In the genomic region with DNA sequence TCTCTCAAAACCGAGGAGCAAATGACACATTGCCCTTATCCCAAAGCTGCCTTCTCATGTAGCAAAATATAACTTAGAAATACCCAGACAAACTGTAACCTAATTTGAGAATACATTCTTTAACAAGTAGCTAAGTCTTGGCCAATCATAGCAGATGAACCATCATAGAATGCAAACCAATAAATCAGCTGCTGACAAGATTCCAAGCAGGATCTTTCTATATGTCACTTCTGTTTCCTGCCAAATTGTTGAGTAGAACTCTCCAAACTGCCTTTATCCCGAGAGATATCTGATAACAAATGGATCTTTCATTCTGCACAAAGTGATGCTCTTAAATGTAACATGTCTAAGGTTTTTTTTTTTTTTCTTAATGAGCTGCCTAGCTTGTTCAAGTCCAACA, we compare ENCODE assay signal across 14 mouse cellular contexts. TPM values are rescaled to one million over a fixed set of nuclear protein-coding genes. Genes with fewer than 3 reads are reported as not detected.
DNase-seq lines count a peak whose midpoint lies in the region; ATAC-seq and TF ChIP-seq lines count a peak whose summit lies in the region.
"Had no signal": no experiment of that assay in that cellular context is flagged by ENCODE, and none has a peak within 500 bp of the region (broad histone marks: within the 10 kb centered on the region; RNA-seq: fewer than 3 reads in every experiment).

No protein-coding gene starts in this region.

- no peak overlapping the region for H3K9ac ChIP-seq in lung, embryonic 16.5 days (ENCODE audit: low read length)
- H3K9ac ChIP-seq in intestine, embryonic 16.5 days (ENCODE audit: low read depth, low read length) = no peak overlapping the region
- H3K9ac ChIP-seq in stomach, embryonic 16.5 days (ENCODE audit: low read length) = no peak overlapping the region
- H3K9ac ChIP-seq: midbrain, embryonic 12.5 days had no signal

- peak overlapping the region; percentile 64 for H3K27ac ChIP-seq in kidney, adult 2 months (ENCODE audit: insufficient read depth, low read depth, low read length)
- peak overlapping the region; percentile 75 for H3K27ac ChIP-seq in lung, embryonic 16.5 days (ENCODE audit: low read length)
- H3K27ac ChIP-seq in intestine, embryonic 16.5 days (ENCODE audit: low read length) = peak overlapping the region; percentile 75
- H3K27ac ChIP-seq in stomach, embryonic 16.5 days (ENCODE audit: low read length) = peak overlapping the region; percentile 77
- H3K27ac ChIP-seq: heart, embryonic 10.5 days; hindbrain, postnatal 0 days; midbrain, embryonic 12.5 days had no signal

- TF ChIP-seq POLR2A in kidney, adult 2 months (IDR thresholded peaks at IDR 0.05; ENCODE audit: low read depth, low read length) = no peak

- WGBS in kidney, adult 2 months = 55% methylated on average over 2 of the region's 2 CpGs
- WGBS in lung, embryonic 16.5 days = 38% methylated on average over 2 of the region's 2 CpGs
- 50% methylated on average over 2 of the region's 2 CpGs for WGBS in intestine, embryonic 16.5 days
- 39% methylated on average over 2 of the region's 2 CpGs for WGBS in stomach, embryonic 16.5 days

- no peak for TF ChIP-seq CTCF in kidney, adult 2 months (conservative IDR thresholded peaks at IDR 0.05; ENCODE audit: insufficient read depth, insufficient read length, low read depth, low read length)

- DNase-seq in kidney, adult 2 months = no peak
- DNase-seq in kidney, postnatal 10 days = no peak
- no peak for DNase-seq in lung, postnatal 36 days
- DNase-seq in adrenal gland, postnatal 25 days = no peak
- DNase-seq in thymus, postnatal 0 days (ENCODE audit: low spot score) = no peak
- DNase-seq: adrenal gland, adult 8-10 months; gastrocnemius, postnatal 25 days had no signal

- H3K4me3 ChIP-seq in kidney, adult 2 months (ENCODE audit: insufficient read depth, low read depth, low read length) = no peak overlapping the region
- H3K4me3 ChIP-seq in lung, embryonic 16.5 days (ENCODE audit: low read length) = no peak overlapping the region
- H3K4me3 ChIP-seq in intestine, embryonic 16.5 days (ENCODE audit: low read length) = no peak overlapping the region
- no peak overlapping the region for H3K4me3 ChIP-seq in stomach, embryonic 16.5 days (replicated peaks; ENCODE audit: low read length)
- H3K4me3 ChIP-seq: heart, embryonic 10.5 days; midbrain, embryonic 12.5 days; myocyte had no signal

- no peaks in the 10 kb centered on the region for H3K36me3 ChIP-seq in kidney, adult 2 months (ENCODE audit: control insufficient read depth, insufficient read depth, low read length)
- H3K36me3 ChIP-seq in lung, embryonic 16.5 days (ENCODE audit: control insufficient read depth, insufficient read depth, low read length) = no peaks in the 10 kb centered on the region
- no peaks in the 10 kb centered on the region for H3K36me3 ChIP-seq in intestine, embryonic 16.5 days (ENCODE audit: control insufficient read depth, insufficient read depth, low read length)
- no peaks in the 10 kb centered on the region for H3K36me3 ChIP-seq in stomach, embryonic 16.5 days (ENCODE audit: control insufficient read depth, insufficient read depth, low read length)
- H3K36me3 ChIP-seq: heart, embryonic 10.5 days; midbrain, embryonic 12.5 days had no signal

- ATAC-seq in lung, embryonic 16.5 days (ENCODE audit: low read depth) = peak; percentile 63
- ATAC-seq in intestine, embryonic 16.5 days = peak; percentile 21; the same call in 1 of the 2 replicates
- ATAC-seq in stomach, embryonic 16.5 days (ENCODE audit: insufficient read depth, low FRiP score) = peak; percentile 27; the same call in 1 of the 2 replicates
- ATAC-seq: hindbrain, postnatal 0 days had no signal

- H3K4me1 ChIP-seq in kidney, adult 2 months (ENCODE audit: control insufficient read depth, insufficient read depth, low read length) = peaks cover 22% of the 10 kb centered on the region; the same call in 1 of the 2 replicates
- H3K4me1 ChIP-seq in lung, embryonic 16.5 days (replicated peaks; ENCODE audit: control insufficient read depth, insufficient read depth, low read length) = peaks cover 9% of the 10 kb centered on the region
- peaks cover 23% of the 10 kb centered on the region for H3K4me1 ChIP-seq in intestine, embryonic 16.5 days (ENCODE audit: control insufficient read depth, insufficient read depth, low read length)
- H3K4me1 ChIP-seq in stomach, embryonic 16.5 days (ENCODE audit: control insufficient read depth, insufficient read depth, low read length) = peaks cover 23% of the 10 kb centered on the region

- H3K4me2 ChIP-seq in lung, embryonic 16.5 days (ENCODE audit: low read depth, low read length) = no peak overlapping the region
- H3K4me2 ChIP-seq in intestine, embryonic 16.5 days (ENCODE audit: low read depth, low read length) = 0 out of 2 replicates have a peak overlapping the region, but pooled peaks have one; percentile 8
- H3K4me2 ChIP-seq in stomach, embryonic 16.5 days (ENCODE audit: low read depth, low read length) = no peak overlapping the region
- H3K4me2 ChIP-seq: midbrain, embryonic 12.5 days had no signal

- H3K9me3 ChIP-seq in lung, embryonic 16.5 days (ENCODE audit: control insufficient read depth, low read length) = no peaks in the 10 kb centered on the region
- H3K9me3 ChIP-seq in intestine, embryonic 16.5 days (ENCODE audit: control insufficient read depth, low read length) = no peaks in the 10 kb centered on the region
- H3K9me3 ChIP-seq in stomach, embryonic 16.5 days (replicated peaks; ENCODE audit: control insufficient read depth, low read length) = no peaks in the 10 kb centered on the region
- H3K9me3 ChIP-seq: heart, embryonic 10.5 days; midbrain, embryonic 12.5 days had no signal

- no peaks in the 10 kb centered on the region for H3K27me3 ChIP-seq in kidney, adult 2 months (replicated peaks; ENCODE audit: control insufficient read depth, insufficient read depth, low read length)
- H3K27me3 ChIP-seq in lung, embryonic 16.5 days (ENCODE audit: control insufficient read depth, insufficient read depth, low read depth, low read length) = no peaks in the 10 kb centered on the region
- H3K27me3 ChIP-seq in intestine, embryonic 16.5 days (replicated peaks; ENCODE audit: control insufficient read depth, insufficient read depth, low read length) = no peaks in the 10 kb centered on the region
- no peaks in the 10 kb centered on the region for H3K27me3 ChIP-seq in stomach, embryonic 16.5 days (ENCODE audit: control insufficient read depth, insufficient read depth, low read length)
- H3K27me3 ChIP-seq: midbrain, embryonic 12.5 days had no signal

RNA-seq across cellular contexts. Expression of a gene that starts 46.8 kb away (rescaled TPM):
- 227 and 313 TPM in 2 replicates for polyA plus RNA-seq in kidney, adult 2 months (2012; rRNA removed)
- 72.9 and 78.0 TPM in 2 replicates for polyA plus RNA-seq in lung, embryonic 16.5 days (2015; fragmentation: Nextera tagmentation; extraction: Ambion mirVana)
- 84.7 and 122 TPM in 2 replicates for polyA plus RNA-seq in intestine, embryonic 16.5 days (2015; fragmentation: Nextera tagmentation; extraction: Ambion mirVana)
- 60.8 and 69.5 TPM in 2 replicates for polyA plus RNA-seq in stomach, embryonic 16.5 days (2015; fragmentation: Nextera tagmentation; extraction: Ambion mirVana)
- total RNA-seq in adrenal gland, postnatal 25 days (2021) = 69.9 and 101 TPM in 2 replicates
- polyA plus RNA-seq in thymus, postnatal 0 days (2015; fragmentation: Nextera tagmentation; extraction: Ambion mirVana) = 53.6 and 63.7 TPM in 2 replicates
